24 mouse cellular contexts compared by ENCODE assay signal in genomic region chr15:51318072-51318471, GRCm38 (mm10).
DNase-seq lines count a peak whose midpoint lies in the region; ATAC-seq lines count a peak whose summit lies in the region.
"Had no signal": no experiment of that assay in that cellular context is flagged by ENCODE, and none has a peak within 500 bp of the region (broad histone marks: within the 10 kb centered on the region; RNA-seq: fewer than 3 reads in every experiment).

No protein-coding gene starts in this region.

- no peaks in the 10 kb centered on the region for H3K4me1 ChIP-seq in lung, embryonic 16.5 days (replicated peaks; ENCODE audit: control insufficient read depth, insufficient read depth, low read length)
- H3K4me1 ChIP-seq: embryonic facial prominence, embryonic 15.5 days; forebrain, embryonic 10.5 days; forebrain, embryonic 12.5 days had no signal

- H3K9me3 ChIP-seq in lung, embryonic 16.5 days (ENCODE audit: control insufficient read depth, low read length), result no peaks in the 10 kb centered on the region
- H3K9me3 ChIP-seq: embryonic facial prominence, embryonic 13.5 days; embryonic facial prominence, embryonic 15.5 days; forebrain, embryonic 10.5 days; forebrain, embryonic 12.5 days; G1E had no signal

- H3K36me3 ChIP-seq in lung, embryonic 16.5 days (ENCODE audit: control insufficient read depth, insufficient read depth, low read length), result no peaks in the 10 kb centered on the region
- H3K36me3 ChIP-seq: embryonic facial prominence, embryonic 13.5 days; embryonic facial prominence, embryonic 15.5 days; forebrain, embryonic 10.5 days; forebrain, embryonic 12.5 days; G1E had no signal

- peak; percentile 54; the same call in 1 of the 2 replicates for ATAC-seq in lung, embryonic 16.5 days (ENCODE audit: low read depth)
- ATAC-seq: activated CD4-positive, CD25-positive, alpha-beta regulatory T cell, adult 4 months; CD4-positive, CD25-positive, alpha-beta regulatory T cell, adult 4 months; forebrain, embryonic 14.5 days; forebrain, embryonic 16.5 days; Patski had no signal

- H3K4me2 ChIP-seq in lung, embryonic 16.5 days (ENCODE audit: low read depth, low read length), result no peak overlapping the region
- H3K4me2 ChIP-seq: embryonic facial prominence, embryonic 13.5 days; embryonic facial prominence, embryonic 15.5 days; forebrain, embryonic 12.5 days had no signal

- H3K27ac ChIP-seq in lung, embryonic 16.5 days (ENCODE audit: low read length), result no peak overlapping the region
- H3K27ac ChIP-seq: embryonic facial prominence, embryonic 13.5 days; embryonic facial prominence, embryonic 15.5 days; forebrain, embryonic 10.5 days; forebrain, embryonic 12.5 days had no signal

- no peak for DNase-seq in lung, postnatal 10 days
- DNase-seq in 3134 (ENCODE audit: extremely low read depth, insufficient read length, low spot score), result peak; percentile 3
- DNase-seq in Muller cell, postnatal 12 days (ENCODE audit: inconsistent ontology term), result peak; percentile 7
- DNase-seq in layer of hippocampus, adult 9-11 months, result no peak
- no peak for DNase-seq in gastrocnemius, postnatal 4 days (ENCODE audit: low spot score in 2 of 2)
- DNase-seq: B cell, adult 2 months; cerebellum, adult 11-12 months; cerebellum, adult 2 months; cerebellum, adult 9-10 months; cerebellum, postnatal 36 days; embryo, embryonic 11 days had no signal

- H3K27me3 ChIP-seq in lung, embryonic 16.5 days (ENCODE audit: control insufficient read depth, insufficient read depth, low read depth, low read length), result no peaks in the 10 kb centered on the region
- H3K27me3 ChIP-seq: CH12.LX; embryonic facial prominence, embryonic 13.5 days; embryonic facial prominence, embryonic 15.5 days; forebrain, embryonic 12.5 days; Patski had no signal

- no peak overlapping the region for H3K4me3 ChIP-seq in lung, embryonic 16.5 days (ENCODE audit: low read length)
- H3K4me3 ChIP-seq: embryonic facial prominence, embryonic 13.5 days; embryonic facial prominence, embryonic 15.5 days; erythroblast, embryonic 14.5 days; forebrain, embryonic 10.5 days; forebrain, embryonic 12.5 days had no signal

- WGBS in lung, embryonic 16.5 days, result 75% methylated on average over 1 of the region's 1 CpGs

- no peak overlapping the region for H3K9ac ChIP-seq in lung, embryonic 16.5 days (ENCODE audit: low read length)
- H3K9ac ChIP-seq: embryonic facial prominence, embryonic 13.5 days; embryonic facial prominence, embryonic 15.5 days; forebrain, embryonic 12.5 days had no signal

Comparison
In these comparisons a context has a peak if more than half of its experiments do, and no peak if none do; other contexts are left out.
1. DNase-seq: peak in 3134 (single experiment) and Muller cell, postnatal 12 days (single experiment); none in lung, postnatal 10 days (single experiment), layer of hippocampus, adult 9-11 months (single experiment) and gastrocnemius, postnatal 4 days (0 of 2).